Mouse (Mus musculus): ENCODE measurements around the gene Ache.

- TF ChIP-seq CTCF (IDR thresholded peaks at IDR 0.05; ENCODE audit: low read depth, low read length) = no peak
- TF ChIP-seq POLR2A (IDR thresholded peaks at IDR 0.05; ENCODE audit: extremely low read depth, insufficient read depth, low read length) = no peak
Measured at GRCm38 (mm10) chr5:137339290-137339979, 52.1 kb downstream of the Ache start.

All from liver, adult 2 months (tissue).